Mouse (Mus musculus) olfactory bulb, adult 2 months (tissue): ENCODE results near the gene Kcna7.

Experiments used
- CTCF ChIP-seq: fragments of 200-500 bp; IDR thresholded peaks from 2 replicates; pipeline ENCODE4 v1.5.1; 2012; ENCODE audit warnings: low read depth, mild to moderate bottlenecking, low read length, moderate library complexity; ENCODE audit not compliant: insufficient read depth
- POLR2A ChIP-seq: fragments of 200-500 bp; IDR thresholded peaks from 2 replicates; pipeline ENCODE4 v1.6.1; 2012; ENCODE audit warnings: mild to moderate bottlenecking, low read depth, low read length, moderate library complexity; ENCODE audit not compliant: insufficient read depth

DNA sequence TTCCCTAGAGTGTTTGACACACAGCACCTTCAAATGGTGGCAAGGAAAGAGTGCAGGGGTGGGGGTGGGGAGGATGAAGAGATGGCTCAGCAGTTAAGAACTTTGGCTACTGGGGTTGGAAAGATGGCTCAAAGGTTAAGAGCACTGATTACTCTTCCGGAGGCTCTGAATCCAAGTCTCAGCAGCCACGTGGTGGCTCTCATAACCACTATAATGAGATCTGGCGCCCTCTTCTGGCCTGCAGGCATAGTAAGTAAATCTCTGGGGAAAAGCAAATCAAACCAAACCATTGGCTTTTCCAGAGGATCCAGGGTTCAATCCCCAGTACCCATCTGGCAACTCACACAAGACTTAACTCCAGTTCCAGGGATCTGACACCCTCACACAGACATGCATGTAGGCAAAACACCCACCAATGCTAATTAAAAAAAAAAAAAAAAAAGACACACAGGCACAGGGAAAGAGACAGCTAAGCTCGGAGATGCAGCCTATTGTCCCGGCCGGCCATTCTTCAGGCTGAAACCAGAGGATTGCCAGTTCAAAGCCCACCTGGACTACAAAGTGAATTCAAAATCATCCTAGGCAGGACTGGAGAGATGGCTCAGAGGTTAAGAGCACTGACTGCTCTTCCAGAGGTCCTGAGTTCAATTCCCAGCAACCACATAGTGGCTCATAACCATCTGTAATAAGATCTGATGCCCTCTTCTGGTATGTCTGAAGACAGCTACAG is 1.8 kb upstream of the Kcna7 start:
- TF ChIP-seq POLR2A: no peak
- no peak for TF ChIP-seq CTCF
